Mouse (Mus musculus) liver, embryonic 12.5 days (tissue): ENCODE data around the gene Nodal. TPM values are rescaled to one million over a fixed set of nuclear protein-coding genes. Genes with fewer than 3 reads are reported as not detected.
A peak's percentile ranks its signal among the peaks of the same experiment; 100 is the strongest.

Source experiments
- ATAC-seq: fragments of 200-750 bp; cut with Nextera tagmentation; 2 replicates; pipeline ENCODE4 v1.8.0; 2017; ENCODE audit warnings: moderate number of reproducible peaks, mild to moderate bottlenecking, moderate library complexity
- H3K27ac ChIP-seq: fragments of 300-500 bp; sonication (generic); 2 replicates; pipeline ENCODE4 v1.5.1; 2016; ENCODE audit warnings: mild to moderate bottlenecking
- H3K27me3 ChIP-seq: fragments of 300-500 bp; sonication (generic); replicated peaks from 2 replicates; pipeline ENCODE4 v1.6.1; 2016; ENCODE audit warnings: mild to moderate bottlenecking, moderate library complexity
- H3K36me3 ChIP-seq: fragments of 300-500 bp; sonication (generic); 2 replicates; pipeline ENCODE4 v1.6.1; 2016; ENCODE audit warnings: mild to moderate bottlenecking, moderate library complexity
- H3K4me1 ChIP-seq: fragments of 300-500 bp; sonication (generic); 2 replicates; pipeline ENCODE4 v1.6.1; 2016
- H3K4me2 ChIP-seq: fragments of 300-500 bp; sonication (generic); 2 replicates; pipeline ENCODE4 v1.6.1; 2016; ENCODE audit warnings: mild to moderate bottlenecking, moderate library complexity
- H3K4me3 ChIP-seq: fragments of 300-500 bp; sonication (generic); 2 replicates; pipeline ENCODE4 v1.5.1; 2016; ENCODE audit warnings: mild to moderate bottlenecking, moderate library complexity
- H3K9ac ChIP-seq: fragments of 300-500 bp; sonication (generic); 2 replicates; pipeline ENCODE4 v1.6.1; 2016; ENCODE audit warnings: mild to moderate bottlenecking, moderate library complexity
- H3K9me3 ChIP-seq: fragments of 300-500 bp; sonication (generic); replicated peaks from 2 replicates; pipeline ENCODE4 v1.6.1; 2016; ENCODE audit warnings: mild to moderate bottlenecking, moderate library complexity
- WGBS: fragments of 180-500 bp; shearing (Covaris S2); methylation state at CpG from one replicate; pipeline ENCODE4 v1.1.7; 2016; ENCODE audit not compliant: insufficient replicate concordance; 5-methylcytosine and 5-hydroxymethylcytosine counted together
- polyA plus RNA-seq: library from polyadenylated mRNA; unstranded; fragments of >200 nt; fragmentation: Nextera tagmentation; extraction: Ambion mirVana; gene quantifications from 2 replicates; pipeline ENCODE4 v1.2.1, GENCODE M21; 2016

The Nodal gene
- polyA plus RNA-seq = 0.31 and 0.37 TPM in 2 replicates

DNA sequence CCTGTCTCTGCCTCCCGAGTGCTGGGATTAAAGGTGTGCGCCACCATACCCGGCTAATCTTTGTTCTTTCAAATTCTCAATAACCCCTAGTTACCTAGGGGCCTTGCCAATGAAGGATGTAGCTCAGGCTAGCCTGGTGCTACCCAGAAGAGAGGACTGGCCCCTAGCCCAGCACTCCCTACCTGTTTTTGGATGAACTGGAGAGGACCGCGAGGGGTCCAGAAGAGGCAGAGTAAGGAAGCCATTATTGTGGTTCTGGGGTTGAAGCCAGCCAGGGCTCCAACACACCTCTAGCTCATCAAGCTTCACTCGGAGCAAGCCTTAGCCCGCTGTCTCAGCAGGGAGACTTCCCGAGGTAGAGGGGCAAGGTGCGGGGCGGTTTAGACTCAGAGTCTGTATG, at the start of gene Nodal:
Nodal (plus strand) TSS at position 301 of the 400 bp plus-strand sequence.
- Histone ChIP-seq H3K9me3 (no peaks in the 10 kb centered on the region), H3K4me1 (peaks cover 60% of the 10 kb centered on the region), H3K27me3 (peaks cover 59% of the 10 kb centered on the region), H3K36me3 (no peaks in the 10 kb centered on the region), H3K4me2 (peak within 1 kb of the TSS; percentile 81), H3K9ac (peak within 1 kb of the TSS; percentile 61), H3K4me3 (peak within 1 kb of the TSS; percentile 55), H3K27ac (no peak within 1 kb of the TSS)
- 31% methylated on average over 8 of the region's 10 CpGs for WGBS
- ATAC-seq = no peak

DNA sequence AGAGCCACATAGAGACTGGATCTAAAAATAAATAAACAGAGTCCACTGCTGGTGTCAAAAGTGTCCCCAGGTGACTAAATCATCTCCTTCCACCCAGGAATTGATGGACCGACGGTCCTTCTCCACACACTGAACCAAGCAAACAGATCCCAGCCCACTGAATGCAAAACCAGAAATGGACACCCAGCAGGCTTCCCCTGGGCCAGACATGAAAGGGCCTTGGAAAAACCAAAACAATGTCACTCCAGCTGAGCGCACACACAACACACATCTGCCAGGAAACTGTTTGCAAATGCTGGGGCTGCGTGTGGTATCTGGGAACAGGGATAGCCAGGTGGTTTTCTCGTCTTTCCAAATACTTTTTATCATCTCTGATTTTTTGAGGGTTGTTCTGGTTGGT, 48.0 kb upstream of the Nodal start:
- no peak overlapping the region for H3K4me3 ChIP-seq
- no peak overlapping the region for H3K4me2 ChIP-seq
- 63% methylated on average over 5 of the region's 5 CpGs for WGBS
- H3K9ac ChIP-seq = no peak overlapping the region
- H3K9me3 ChIP-seq = no peaks in the 10 kb centered on the region
- no peaks in the 10 kb centered on the region for H3K27me3 ChIP-seq
- H3K36me3 ChIP-seq = no peaks in the 10 kb centered on the region
- H3K27ac ChIP-seq = no peak overlapping the region
- ATAC-seq = no peak
- peaks cover 37% of the 10 kb centered on the region for H3K4me1 ChIP-seq

DNA sequence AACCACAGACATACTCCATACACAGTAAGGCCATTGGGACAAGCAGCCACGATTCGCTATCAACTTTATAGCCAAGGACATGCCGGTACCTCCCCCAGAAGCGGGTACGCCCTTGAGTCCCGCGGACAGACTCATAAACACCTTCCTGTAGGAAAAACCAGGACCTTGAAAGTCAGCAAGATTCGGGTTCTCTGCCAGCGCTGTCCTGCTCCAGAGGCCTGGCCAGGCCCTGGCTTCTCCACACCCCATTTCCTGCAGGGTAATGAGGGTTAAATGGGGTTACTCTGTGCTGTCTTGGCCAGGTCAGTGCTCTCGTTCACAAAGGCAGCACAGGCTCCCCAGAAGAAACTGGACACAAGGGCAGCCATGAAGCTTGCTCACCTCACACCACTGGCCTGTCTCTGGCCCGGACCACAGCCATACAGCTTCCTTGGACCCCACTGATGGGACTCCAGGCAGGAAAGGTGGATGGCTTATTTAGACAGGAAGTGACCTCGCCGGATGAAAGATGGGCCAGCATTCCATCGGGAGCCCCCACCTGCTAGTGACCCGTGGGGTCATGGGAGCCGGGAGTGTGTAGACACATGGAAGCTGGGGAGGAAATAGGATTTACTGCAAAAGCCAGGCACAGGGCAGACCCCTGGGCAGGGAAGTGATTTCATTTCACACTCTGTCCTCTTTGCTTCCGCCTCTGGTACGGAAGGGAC, 47.3 kb upstream of the Nodal start:
- Histone ChIP-seq H3K27ac (no peak overlapping the region), H3K9ac (no peak overlapping the region), H3K4me1 (peaks cover 44% of the 10 kb centered on the region), H3K4me2 (no peak overlapping the region), H3K4me3 (no peak overlapping the region), H3K27me3 (no peaks in the 10 kb centered on the region), H3K36me3 (no peaks in the 10 kb centered on the region), H3K9me3 (no peaks in the 10 kb centered on the region)
- 66% methylated on average over 18 of the region's 18 CpGs for whole genome bisulfite sequencing
- no peak for ATAC-seq

DNA sequence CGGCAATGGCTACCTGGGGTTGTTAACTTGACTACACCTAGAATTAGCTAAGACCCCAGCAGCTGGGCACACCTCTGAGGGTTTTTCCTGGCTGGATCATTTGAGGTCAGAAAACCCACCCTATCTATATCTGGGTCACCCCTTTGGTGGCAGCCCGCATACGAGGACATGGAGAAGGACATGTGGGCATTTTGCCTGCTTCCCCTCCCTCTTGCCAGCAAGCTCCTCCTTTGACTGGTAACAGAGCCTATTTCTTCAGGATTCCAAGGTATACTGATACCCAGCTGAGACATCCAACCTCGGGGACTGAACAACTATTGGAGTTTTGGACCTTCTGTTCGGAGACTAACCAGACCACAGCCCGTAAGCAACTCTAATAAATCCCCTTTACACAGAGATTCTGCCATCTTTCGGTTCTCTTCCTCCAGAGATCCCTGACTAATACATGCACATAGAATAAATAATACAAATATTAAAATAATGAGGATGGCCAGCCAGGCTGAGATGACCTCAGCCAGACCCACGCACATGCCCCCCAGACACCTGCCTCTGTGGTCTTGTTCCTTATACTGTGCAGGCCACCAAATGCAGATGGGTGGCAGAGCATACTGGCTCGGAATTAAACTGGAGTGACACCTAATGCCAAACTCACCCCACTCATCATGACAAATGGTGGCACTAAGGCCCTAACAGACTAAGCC, 45.7 kb upstream of the Nodal start:
- H3K27ac ChIP-seq = no peak overlapping the region
- no peak for ATAC-seq
- no peaks in the 10 kb centered on the region for H3K9me3 ChIP-seq
- no peak overlapping the region for H3K4me3 ChIP-seq
- WGBS = 67% methylated on average over 9 of the region's 9 CpGs
- peaks cover 59% of the 10 kb centered on the region for H3K4me1 ChIP-seq
- no peak overlapping the region for H3K9ac ChIP-seq
- no peak overlapping the region for H3K4me2 ChIP-seq
- no peaks in the 10 kb centered on the region for H3K27me3 ChIP-seq
- H3K36me3 ChIP-seq = no peaks in the 10 kb centered on the region

DNA sequence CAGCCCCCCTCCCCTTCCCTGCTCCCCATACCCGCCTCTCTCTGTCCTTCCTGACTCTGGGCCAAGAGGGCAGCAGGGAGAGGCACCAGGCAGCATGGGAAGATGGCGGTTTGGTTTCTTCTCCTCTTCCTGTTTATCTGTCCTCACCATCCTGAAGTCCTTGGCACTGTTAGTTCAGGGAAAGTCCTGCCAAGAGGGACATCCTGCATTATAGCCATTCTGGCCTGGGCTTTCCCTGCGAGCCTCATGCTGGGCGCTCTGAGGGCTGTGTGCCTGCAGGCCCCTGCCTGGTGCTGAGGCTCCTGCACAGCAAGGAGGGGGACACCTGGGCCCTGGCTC, 45.2 kb upstream of the Nodal start:
- no peak overlapping the region for H3K27ac ChIP-seq

DNA sequence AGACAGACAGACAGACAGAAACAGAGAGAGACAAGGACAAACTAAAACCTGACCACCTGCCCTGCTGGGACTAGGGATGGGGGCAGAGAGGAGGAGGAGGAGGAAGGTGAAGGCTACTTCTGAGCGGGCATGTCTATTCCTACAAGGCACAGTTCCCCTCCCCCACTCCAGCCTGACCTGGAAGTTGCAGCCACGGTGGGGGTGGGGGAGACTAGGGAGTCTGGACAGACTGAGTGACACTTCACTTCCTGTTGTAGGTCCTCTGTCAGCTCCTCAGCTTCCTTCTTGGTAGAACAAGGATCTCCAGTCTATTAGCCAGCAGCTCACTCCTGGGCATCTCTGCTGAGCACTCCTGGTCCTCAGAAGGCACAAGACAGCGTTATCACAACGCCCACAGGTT, 43.7 kb upstream of the Nodal start:
- WGBS = 11% methylated on average over 4 of the region's 4 CpGs
- 0 out of 2 replicates have a peak, but pooled peaks have one; percentile 30 for ATAC-seq

More for the DNA sequence above, 45.2 kb upstream of the Nodal start:
- Histone ChIP-seq H3K4me3 (no peak overlapping the region), H3K9me3 (no peaks in the 10 kb centered on the region), H3K36me3 (no peaks in the 10 kb centered on the region), H3K27me3 (no peaks in the 10 kb centered on the region), H3K4me2 (no peak overlapping the region), H3K9ac (no peak overlapping the region), H3K4me1 (peaks cover 59% of the 10 kb centered on the region)
- 59% methylated on average over 4 of the region's 4 CpGs for WGBS
- no peak for ATAC-seq

DNA sequence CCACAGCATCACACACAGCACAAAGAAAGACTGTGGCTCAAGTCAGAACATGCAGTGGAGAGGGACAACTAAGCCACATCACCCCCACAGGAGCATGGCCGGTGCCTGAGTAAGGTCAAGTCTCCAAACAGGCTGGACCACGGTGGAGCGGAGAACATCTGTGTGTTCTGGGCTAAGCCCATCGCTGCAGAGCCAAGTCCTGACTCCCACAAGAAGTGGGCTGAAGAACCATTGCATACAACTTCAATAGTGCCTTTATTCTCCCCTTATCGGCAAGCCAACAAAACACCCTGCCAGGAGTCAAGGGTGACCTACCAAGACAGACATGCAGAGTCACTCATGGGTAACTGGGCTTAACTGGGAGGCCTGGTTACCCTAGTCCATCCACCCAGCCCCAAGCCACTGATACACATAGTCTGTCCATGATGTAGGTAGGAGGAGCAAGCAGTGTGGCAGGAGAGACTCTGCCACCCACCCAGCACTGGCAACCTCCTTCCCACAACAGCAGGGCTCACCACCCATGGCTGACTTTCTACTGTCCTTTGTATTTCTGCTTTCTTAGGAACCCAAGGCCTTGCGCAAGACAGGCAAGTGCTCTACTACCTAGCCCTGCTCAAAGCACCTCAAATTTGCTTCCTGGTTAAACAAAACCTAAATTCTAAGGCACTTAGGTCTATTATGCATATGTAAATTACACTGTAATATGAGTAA, 42.8 kb upstream of the Nodal start:
- ATAC-seq = no peak
- H3K4me2 ChIP-seq = no peak overlapping the region
- H3K9me3 ChIP-seq = no peaks in the 10 kb centered on the region
- H3K36me3 ChIP-seq = no peaks in the 10 kb centered on the region
- peak overlapping the region; percentile 5; the same call in 1 of the 2 replicates for H3K27ac ChIP-seq
- 62% methylated on average over 6 of the region's 6 CpGs for WGBS
- peaks cover 4% of the 10 kb centered on the region for H3K27me3 ChIP-seq
- H3K4me3 ChIP-seq = no peak overlapping the region
- H3K9ac ChIP-seq = no peak overlapping the region
- H3K4me1 ChIP-seq = peaks cover 69% of the 10 kb centered on the region

More for the DNA sequence above, 43.7 kb upstream of the Nodal start:
- no peak overlapping the region for H3K4me2 ChIP-seq
- H3K36me3 ChIP-seq = no peaks in the 10 kb centered on the region
- no peak overlapping the region for H3K27ac ChIP-seq
- no peak overlapping the region for H3K4me3 ChIP-seq
- no peaks in the 10 kb centered on the region for H3K27me3 ChIP-seq
- H3K4me1 ChIP-seq = peaks cover 65% of the 10 kb centered on the region
- no peak overlapping the region for H3K9ac ChIP-seq
- H3K9me3 ChIP-seq = no peaks in the 10 kb centered on the region

DNA sequence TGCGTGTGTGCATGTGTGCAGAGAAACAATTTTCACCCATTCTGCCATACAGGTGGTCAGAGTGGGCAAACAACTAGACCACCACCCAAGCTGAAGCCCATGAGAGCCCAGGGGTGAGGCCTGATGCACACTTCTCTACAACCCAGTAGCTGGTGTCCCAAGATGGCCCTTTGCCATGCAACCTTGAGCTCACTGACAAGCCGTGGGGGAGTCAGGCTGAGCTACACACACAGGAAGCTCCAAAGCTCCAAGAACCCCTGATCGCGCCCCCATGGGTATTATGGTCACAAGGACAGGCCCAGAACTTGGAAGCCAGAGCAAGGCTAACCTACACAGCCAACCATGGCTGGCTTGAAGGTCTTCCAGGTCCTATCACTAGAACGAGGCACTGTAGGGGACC, 39.7 kb upstream of the Nodal start:
- Histone ChIP-seq H3K4me3 (no peak overlapping the region), H3K9me3 (no peaks in the 10 kb centered on the region), H3K9ac (no peak overlapping the region), H3K27ac (no peak overlapping the region), H3K27me3 (peaks cover 35% of the 10 kb centered on the region), H3K4me1 (peaks cover 74% of the 10 kb centered on the region), H3K4me2 (no peak overlapping the region), H3K36me3 (no peaks in the 10 kb centered on the region)
- no peak for ATAC-seq
- WGBS = 74% methylated on average over 5 of the region's 5 CpGs

DNA sequence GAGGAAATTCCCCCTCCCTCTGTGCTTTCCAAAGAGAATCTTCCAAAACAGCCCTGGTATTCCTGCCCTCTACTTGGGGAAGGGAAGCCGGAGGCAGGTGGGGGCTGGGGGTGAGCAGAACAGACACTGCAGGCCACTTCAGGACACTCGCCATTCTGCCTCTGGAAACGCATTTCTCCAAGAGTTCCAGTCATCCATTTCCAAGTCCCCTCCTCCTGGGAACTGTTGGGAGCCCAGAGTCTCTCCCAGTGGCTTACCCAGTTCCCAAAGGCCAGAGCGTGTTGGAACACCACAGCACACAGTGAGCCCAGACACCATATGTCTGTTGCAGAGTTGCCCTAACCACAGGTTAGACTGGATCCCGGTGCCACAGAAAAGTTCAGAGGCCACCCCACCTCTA, 39.1 kb upstream of the Nodal start:
- H3K36me3 ChIP-seq = no peaks in the 10 kb centered on the region
- H3K27ac ChIP-seq = no peak overlapping the region
- no peaks in the 10 kb centered on the region for H3K9me3 ChIP-seq
- WGBS = 83% methylated on average over 5 of the region's 5 CpGs
- peaks cover 42% of the 10 kb centered on the region for H3K27me3 ChIP-seq
- H3K4me1 ChIP-seq = peaks cover 80% of the 10 kb centered on the region
- ATAC-seq = no peak
- no peak overlapping the region for H3K4me3 ChIP-seq
- no peak overlapping the region for H3K4me2 ChIP-seq
- no peak overlapping the region for H3K9ac ChIP-seq

DNA sequence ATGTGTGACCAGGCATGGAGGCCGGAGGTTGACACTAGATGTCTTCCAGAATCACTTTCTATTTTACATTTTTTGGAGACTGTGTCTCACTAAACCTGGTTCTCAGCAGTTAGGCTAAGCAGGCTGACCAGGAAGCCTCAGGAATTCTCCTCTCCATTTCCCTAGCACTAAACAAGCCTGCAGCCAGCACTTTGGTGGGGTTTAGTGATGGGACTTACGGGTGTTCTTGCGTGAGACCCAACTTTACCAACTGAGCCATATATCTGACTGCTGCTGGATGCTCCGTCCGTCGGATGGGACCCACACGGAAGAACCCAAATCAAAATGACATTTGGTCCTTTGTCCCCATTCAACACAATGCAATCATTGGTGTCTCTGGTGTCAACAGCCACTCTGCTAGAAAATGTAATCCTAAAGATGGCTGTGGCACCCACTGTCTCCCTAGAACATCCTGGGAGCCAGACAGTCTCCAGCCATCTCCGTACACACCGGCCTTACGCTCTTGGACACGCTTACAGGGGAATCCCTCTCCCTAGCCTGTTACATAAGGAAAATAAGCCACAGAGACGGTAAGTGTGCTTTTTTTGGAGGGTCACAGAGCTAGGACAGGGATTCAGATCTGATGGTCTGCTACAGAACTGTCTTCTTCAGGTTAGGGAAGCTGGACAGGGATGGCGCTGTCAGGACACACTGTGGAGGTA, 38.3 kb upstream of the Nodal start:
- Histone ChIP-seq H3K27me3 (peaks cover 48% of the 10 kb centered on the region), H3K36me3 (no peaks in the 10 kb centered on the region), H3K4me1 (peaks cover 77% of the 10 kb centered on the region), H3K9ac (no peak overlapping the region), H3K4me3 (no peak overlapping the region), H3K27ac (no peak overlapping the region), H3K4me2 (peak overlapping the region; percentile 23; the same call in 1 of the 2 replicates), H3K9me3 (no peaks in the 10 kb centered on the region)
- 75% methylated on average over 13 of the region's 13 CpGs for WGBS
- no peak for ATAC-seq

DNA sequence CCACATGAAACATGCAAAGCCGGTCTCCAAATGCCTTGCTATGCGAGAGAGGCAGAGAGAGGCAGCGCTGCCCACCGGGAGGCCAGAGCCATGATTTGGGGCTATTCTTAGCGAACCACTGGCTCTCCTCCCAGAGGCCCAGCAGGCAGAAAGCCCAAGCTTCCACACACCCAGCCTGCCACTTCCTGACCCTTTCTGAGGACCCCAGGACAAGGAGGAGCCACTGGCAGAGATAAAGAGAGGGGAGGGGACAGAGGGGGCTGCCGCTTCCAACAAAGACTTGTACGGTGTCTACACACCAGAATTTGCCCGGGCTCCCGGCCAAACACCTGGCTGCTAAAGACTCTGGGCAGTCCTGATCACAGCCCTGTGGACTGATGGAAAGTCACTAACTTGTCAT, 37.6 kb upstream of the Nodal start:
- H3K36me3 ChIP-seq = no peaks in the 10 kb centered on the region
- WGBS = 11% methylated on average over 9 of the region's 9 CpGs
- H3K27me3 ChIP-seq = peaks cover 55% of the 10 kb centered on the region
- no peaks in the 10 kb centered on the region for H3K9me3 ChIP-seq
- H3K4me1 ChIP-seq = peaks cover 70% of the 10 kb centered on the region
- H3K4me2 ChIP-seq = peak overlapping the region; percentile 23
- peak overlapping the region; percentile 12; the same call in 1 of the 2 replicates for H3K27ac ChIP-seq
- no peak for ATAC-seq
- H3K4me3 ChIP-seq = no peak overlapping the region
- no peak overlapping the region for H3K9ac ChIP-seq
